Mouse (Mus musculus): ENCODE measurements around the gene Smim11. TPM values are rescaled to one million over a fixed set of nuclear protein-coding genes. Genes with fewer than 3 reads are reported as not detected.

The Smim11 gene
- 101 and 110 TPM in 2 replicates for polyA plus RNA-seq (2015; fragmentation: Nextera tagmentation; extraction: Ambion mirVana)

- peaks cover 19% of the 10 kb centered on the region for H3K4me1 ChIP-seq (ENCODE audit: insufficient read depth, low read length)
- H3K4me3 ChIP-seq (ENCODE audit: low read length), result peak within 1 kb of the TSS; percentile 83
- H3K27me3 ChIP-seq (ENCODE audit: insufficient read depth, low read length), result no peaks in the 10 kb centered on the region
- WGBS, result 11% methylated on average over 32 of the region's 32 CpGs
- H3K9ac ChIP-seq (replicated peaks; ENCODE audit: low read length), result peak within 1 kb of the TSS; percentile 88
- H3K27ac ChIP-seq (ENCODE audit: low read length), result peak within 1 kb of the TSS; percentile 78
- H3K9me3 ChIP-seq (ENCODE audit: low read length), result no peaks in the 10 kb centered on the region
- ATAC-seq (ENCODE audit: low FRiP score, low TSS enrichment), result peak; percentile 93
- peak within 1 kb of the TSS; percentile 85 for H3K4me2 ChIP-seq (replicated peaks; ENCODE audit: low read depth, low read length)
- no peaks in the 10 kb centered on the region for H3K36me3 ChIP-seq (ENCODE audit: insufficient read depth, low read length)
These were observed at the start of gene Smim11 for GRCm38 (mm10) chr16:92300649-92301411. Smim11 (plus strand) TSS chr16:92301286.

- H3K9ac ChIP-seq (replicated peaks; ENCODE audit: low read length), result no peak overlapping the region
- no peaks in the 10 kb centered on the region for H3K4me1 ChIP-seq (ENCODE audit: insufficient read depth, low read length)
- no peaks in the 10 kb centered on the region for H3K36me3 ChIP-seq (ENCODE audit: insufficient read depth, low read length)
- no peak overlapping the region for H3K4me3 ChIP-seq (ENCODE audit: low read length)
- 84% methylated on average over 3 of the region's 3 CpGs for WGBS
- 0 out of 2 replicates have a peak, but pooled peaks cover 2% of the 10 kb centered on the region for H3K27me3 ChIP-seq (ENCODE audit: insufficient read depth, low read length)
- H3K27ac ChIP-seq (ENCODE audit: low read length), result no peak overlapping the region
- no peak for ATAC-seq (ENCODE audit: low FRiP score, low TSS enrichment)
- no peaks in the 10 kb centered on the region for H3K9me3 ChIP-seq (ENCODE audit: low read length)
- H3K4me2 ChIP-seq (replicated peaks; ENCODE audit: low read depth, low read length), result no peak overlapping the region
These were observed 46.8 kb upstream of the Smim11 start for GRCm38 (mm10) chr16:92254316-92254715.

- no peaks in the 10 kb centered on the region for H3K4me1 ChIP-seq (ENCODE audit: insufficient read depth, low read length)
- H3K9ac ChIP-seq (replicated peaks; ENCODE audit: low read length), result no peak overlapping the region
- H3K27me3 ChIP-seq (ENCODE audit: insufficient read depth, low read length), result no peaks in the 10 kb centered on the region
- no peaks in the 10 kb centered on the region for H3K36me3 ChIP-seq (ENCODE audit: insufficient read depth, low read length)
- no peaks in the 10 kb centered on the region for H3K9me3 ChIP-seq (ENCODE audit: low read length)
- H3K4me2 ChIP-seq (replicated peaks; ENCODE audit: low read depth, low read length), result no peak overlapping the region
- H3K27ac ChIP-seq (ENCODE audit: low read length), result no peak overlapping the region
- H3K4me3 ChIP-seq (ENCODE audit: low read length), result no peak overlapping the region
- 69% methylated on average over 12 of the region's 12 CpGs for WGBS
- ATAC-seq (ENCODE audit: low FRiP score, low TSS enrichment), result no peak
These were observed 33.2 kb upstream of the Smim11 start for GRCm38 (mm10) chr16:92267861-92268260.

GRCm38 (mm10) chr16:92274516-92274915, 26.6 kb upstream of the Smim11 start:
- no peak overlapping the region for H3K27ac ChIP-seq (ENCODE audit: low read length)
- no peak overlapping the region for H3K4me2 ChIP-seq (replicated peaks; ENCODE audit: low read depth, low read length)
- no peak overlapping the region for H3K9ac ChIP-seq (replicated peaks; ENCODE audit: low read length)
- 80% methylated on average over 5 of the region's 5 CpGs for WGBS
- H3K4me3 ChIP-seq (ENCODE audit: low read length), result no peak overlapping the region
- no peak for ATAC-seq (ENCODE audit: low FRiP score, low TSS enrichment)
- H3K36me3 ChIP-seq (ENCODE audit: insufficient read depth, low read length), result no peaks in the 10 kb centered on the region
- H3K9me3 ChIP-seq (ENCODE audit: low read length), result no peaks in the 10 kb centered on the region
- H3K27me3 ChIP-seq (ENCODE audit: insufficient read depth, low read length), result no peaks in the 10 kb centered on the region
- no peaks in the 10 kb centered on the region for H3K4me1 ChIP-seq (ENCODE audit: insufficient read depth, low read length)

GRCm38 (mm10) chr16:92275526-92275925, 25.6 kb upstream of the Smim11 start:
- Histone ChIP-seq H3K4me1 (ENCODE audit: insufficient read depth, low read length) (no peaks in the 10 kb centered on the region), H3K9ac (replicated peaks; ENCODE audit: low read length) (no peak overlapping the region), H3K4me2 (replicated peaks; ENCODE audit: low read depth, low read length) (no peak overlapping the region), H3K9me3 (ENCODE audit: low read length) (no peaks in the 10 kb centered on the region), H3K36me3 (ENCODE audit: insufficient read depth, low read length) (no peaks in the 10 kb centered on the region), H3K4me3 (ENCODE audit: low read length) (no peak overlapping the region), H3K27me3 (ENCODE audit: insufficient read depth, low read length) (no peaks in the 10 kb centered on the region), H3K27ac (ENCODE audit: low read length) (no peak overlapping the region)
- no peak for ATAC-seq (ENCODE audit: low FRiP score, low TSS enrichment)
- WGBS, result 86% methylated on average over 4 of the region's 4 CpGs

- ATAC-seq (ENCODE audit: low FRiP score, low TSS enrichment), result no peak
- Histone ChIP-seq H3K9ac (replicated peaks; ENCODE audit: low read length) (no peak overlapping the region), H3K4me1 (ENCODE audit: insufficient read depth, low read length) (no peaks in the 10 kb centered on the region), H3K4me3 (ENCODE audit: low read length) (no peak overlapping the region), H3K36me3 (ENCODE audit: insufficient read depth, low read length) (no peaks in the 10 kb centered on the region), H3K9me3 (ENCODE audit: low read length) (no peaks in the 10 kb centered on the region), H3K4me2 (replicated peaks; ENCODE audit: low read depth, low read length) (no peak overlapping the region), H3K27me3 (ENCODE audit: insufficient read depth, low read length) (no peaks in the 10 kb centered on the region), H3K27ac (ENCODE audit: low read length) (no peak overlapping the region)
- WGBS, result 74% methylated on average over 5 of the region's 5 CpGs
These were observed 18.4 kb upstream of the Smim11 start for GRCm38 (mm10) chr16:92282671-92283070.

- H3K4me2 ChIP-seq (replicated peaks; ENCODE audit: low read depth, low read length), result no peak overlapping the region
- H3K36me3 ChIP-seq (ENCODE audit: insufficient read depth, low read length), result no peaks in the 10 kb centered on the region
- no peaks in the 10 kb centered on the region for H3K9me3 ChIP-seq (ENCODE audit: low read length)
- 43% methylated on average over 10 of the region's 10 CpGs for WGBS
- H3K4me1 ChIP-seq (ENCODE audit: insufficient read depth, low read length), result no peaks in the 10 kb centered on the region
- no peak for ATAC-seq (ENCODE audit: low FRiP score, low TSS enrichment)
- H3K27me3 ChIP-seq (ENCODE audit: insufficient read depth, low read length), result no peaks in the 10 kb centered on the region
- no peak overlapping the region for H3K27ac ChIP-seq (ENCODE audit: low read length)
- H3K4me3 ChIP-seq (ENCODE audit: low read length), result no peak overlapping the region
- no peak overlapping the region for H3K9ac ChIP-seq (replicated peaks; ENCODE audit: low read length)
These were observed 16.0 kb upstream of the Smim11 start for GRCm38 (mm10) chr16:92285068-92285467.

GRCm38 (mm10) chr16:92286609-92287008, 14.5 kb upstream of the Smim11 start:
- Histone ChIP-seq H3K4me2 (replicated peaks; ENCODE audit: low read depth, low read length) (no peak overlapping the region), H3K36me3 (ENCODE audit: insufficient read depth, low read length) (no peaks in the 10 kb centered on the region), H3K27me3 (ENCODE audit: insufficient read depth, low read length) (no peaks in the 10 kb centered on the region), H3K4me3 (ENCODE audit: low read length) (no peak overlapping the region), H3K9ac (replicated peaks; ENCODE audit: low read length) (no peak overlapping the region), H3K27ac (ENCODE audit: low read length) (no peak overlapping the region), H3K9me3 (ENCODE audit: low read length) (no peaks in the 10 kb centered on the region), H3K4me1 (ENCODE audit: insufficient read depth, low read length) (no peaks in the 10 kb centered on the region)
- ATAC-seq (ENCODE audit: low FRiP score, low TSS enrichment), result no peak
- WGBS, result 9% methylated on average over 7 of the region's 7 CpGs

- no peaks in the 10 kb centered on the region for H3K4me1 ChIP-seq (ENCODE audit: insufficient read depth, low read length)
- H3K9ac ChIP-seq (replicated peaks; ENCODE audit: low read length), result no peak overlapping the region
- H3K27ac ChIP-seq (ENCODE audit: low read length), result no peak overlapping the region
- no peaks in the 10 kb centered on the region for H3K9me3 ChIP-seq (ENCODE audit: low read length)
- no peaks in the 10 kb centered on the region for H3K36me3 ChIP-seq (ENCODE audit: insufficient read depth, low read length)
- H3K4me3 ChIP-seq (ENCODE audit: low read length), result no peak overlapping the region
- 74% methylated on average over 9 of the region's 9 CpGs for WGBS
- no peak for ATAC-seq (ENCODE audit: low FRiP score, low TSS enrichment)
- no peaks in the 10 kb centered on the region for H3K27me3 ChIP-seq (ENCODE audit: insufficient read depth, low read length)
- no peak overlapping the region for H3K4me2 ChIP-seq (replicated peaks; ENCODE audit: low read depth, low read length)
These were observed 12.3 kb upstream of the Smim11 start for GRCm38 (mm10) chr16:92288778-92289177.

GRCm38 (mm10) chr16:92290045-92290444, 11.0 kb upstream of the Smim11 start:
- no peak overlapping the region for H3K9ac ChIP-seq (replicated peaks; ENCODE audit: low read length)
- ATAC-seq (ENCODE audit: low FRiP score, low TSS enrichment), result no peak

More at GRCm38 (mm10) chr16:92290045-92290444, 11.0 kb upstream of the Smim11 start:
- H3K27ac ChIP-seq (ENCODE audit: low read length), result no peak overlapping the region
- H3K4me3 ChIP-seq (ENCODE audit: low read length), result no peak overlapping the region
- H3K27me3 ChIP-seq (ENCODE audit: insufficient read depth, low read length), result no peaks in the 10 kb centered on the region
- no peak overlapping the region for H3K4me2 ChIP-seq (replicated peaks; ENCODE audit: low read depth, low read length)
- H3K36me3 ChIP-seq (ENCODE audit: insufficient read depth, low read length), result no peaks in the 10 kb centered on the region
- H3K4me1 ChIP-seq (ENCODE audit: insufficient read depth, low read length), result no peaks in the 10 kb centered on the region
- H3K9me3 ChIP-seq (ENCODE audit: low read length), result no peaks in the 10 kb centered on the region
